Mouse (Mus musculus): Measurements from ENCODE around the gene Sept14.

GRCm38 (mm10) chr5:129700506-129700905, 7.8 kb downstream of the Sept14 start:
- no peak for TF ChIP-seq POLR2A (IDR thresholded peaks at IDR 0.05; ENCODE audit: borderline replicate concordance, low read depth, low read length)
- no peak for TF ChIP-seq CTCF (IDR thresholded peaks at IDR 0.05; ENCODE audit: low read depth, low read length)

Data from bone marrow macrophage, adult 2 months (primary cell).